Mouse (Mus musculus) gastrocnemius, adult 2 months (tissue): ENCODE results near the gene Nfib. TPM values are rescaled to one million over a fixed set of nuclear protein-coding genes. Genes with fewer than 3 reads are reported as not detected.

Experiments
- DNase-seq: peaks from one replicate; pipeline ENCODE4 v3.0.0; 2022
- H3K27ac ChIP-seq: fragments of 200-600 bp; 2 replicates; pipeline ENCODE4 v1.8.1; 2022; ENCODE audit warnings: mild to moderate bottlenecking
- H3K4me3 ChIP-seq: fragments of 200-600 bp; 2 replicates; pipeline ENCODE4 v1.8.1; 2022; ENCODE audit warnings: mild to moderate bottlenecking, moderate library complexity
- CTCF ChIP-seq: fragments of 200-600 bp; IDR thresholded peaks from 2 replicates; pipeline ENCODE4 v1.8.1; 2022; ENCODE audit warnings: antibody characterized with exemption, mild to moderate bottlenecking, moderate library complexity
- intact Hi-C: fragments of 180-260 bp; cut with DNase I; formaldehyde crosslinking; loops from one replicate; pipeline ENCODE4 v1.15.1; 2025
- total RNA-seq, 2 experiments: library from RNA; stranded (reverse); gene quantifications; 2 replicates each; pipeline ENCODE4 v1.2.3; 2021

Gene Nfib
- total RNA-seq, 2 experiments from 2014 or later: 67.9 to 93.6 TPM

DNA sequence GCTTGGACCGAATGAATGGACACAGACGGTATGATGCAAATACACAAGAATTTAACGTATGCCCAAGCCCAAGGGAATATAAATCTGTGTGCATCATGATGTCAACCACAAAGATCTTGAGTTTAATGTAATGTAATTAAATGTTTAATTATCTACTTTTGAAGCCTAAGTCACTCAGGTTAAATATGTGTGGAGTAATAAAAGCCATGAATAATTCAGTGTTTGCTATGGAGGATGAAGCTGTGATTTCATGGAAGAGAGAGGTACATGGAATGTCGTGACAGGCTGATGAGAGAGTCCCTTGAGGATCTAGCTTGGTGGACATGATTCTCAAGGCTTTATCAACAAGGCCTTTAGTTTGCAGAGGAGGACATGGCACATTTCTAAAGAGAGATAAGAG, 67.9 kb downstream of the Nfib start:
- TF ChIP-seq CTCF: no peak
- intact Hi-C loops: no loop called here
- Histone ChIP-seq H3K27ac (no peak overlapping the region), H3K4me3 (no peak overlapping the region)
- DNase-seq: no peak

DNA sequence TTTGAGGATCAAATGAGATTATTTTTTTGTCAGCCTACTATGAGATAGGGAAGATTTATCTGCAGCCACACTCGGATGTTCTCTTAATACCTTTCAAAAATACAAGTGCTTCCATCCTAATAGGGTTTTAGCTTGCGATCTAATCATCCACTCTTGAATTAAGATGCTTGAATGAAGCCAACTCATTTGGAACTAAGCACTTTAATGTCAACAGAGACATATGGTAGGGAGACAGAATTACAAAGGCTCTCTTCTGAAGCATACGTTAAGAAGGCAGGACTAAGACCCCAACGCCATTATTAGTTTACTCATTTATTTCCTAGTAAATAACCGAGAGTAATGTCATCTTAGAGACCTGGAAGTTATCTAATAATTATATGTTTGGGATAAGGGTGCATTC, 68.9 kb downstream of the Nfib start:
- Histone ChIP-seq H3K4me3 (no peak overlapping the region), H3K27ac (no peak overlapping the region)
- no peak for DNase-seq
- intact Hi-C loops: no loop called here
- TF ChIP-seq CTCF: no peak

DNA sequence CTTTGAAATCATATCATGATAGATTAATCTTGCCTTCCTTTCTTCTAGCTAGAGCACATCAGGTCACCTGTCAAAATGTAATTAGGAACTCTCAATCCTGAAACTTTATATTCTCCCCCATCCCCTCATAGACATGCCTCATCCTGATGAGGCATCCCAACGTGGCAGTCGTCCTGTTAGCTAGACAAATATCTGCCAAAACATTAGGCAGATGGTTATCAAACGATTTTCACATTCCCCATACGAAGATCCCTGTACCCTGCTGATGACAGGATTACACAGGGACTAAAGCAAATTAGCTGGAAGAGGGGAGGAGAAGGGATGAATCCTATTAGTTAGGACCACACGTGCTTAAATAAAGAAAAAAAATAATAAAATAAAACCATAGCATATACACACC, 69.7 kb downstream of the Nfib start:
- H3K4me3 ChIP-seq: no peak overlapping the region
- intact Hi-C loops: no loop called here
- no peak for TF ChIP-seq CTCF
- no peak overlapping the region for H3K27ac ChIP-seq
- DNase-seq: no peak

DNA sequence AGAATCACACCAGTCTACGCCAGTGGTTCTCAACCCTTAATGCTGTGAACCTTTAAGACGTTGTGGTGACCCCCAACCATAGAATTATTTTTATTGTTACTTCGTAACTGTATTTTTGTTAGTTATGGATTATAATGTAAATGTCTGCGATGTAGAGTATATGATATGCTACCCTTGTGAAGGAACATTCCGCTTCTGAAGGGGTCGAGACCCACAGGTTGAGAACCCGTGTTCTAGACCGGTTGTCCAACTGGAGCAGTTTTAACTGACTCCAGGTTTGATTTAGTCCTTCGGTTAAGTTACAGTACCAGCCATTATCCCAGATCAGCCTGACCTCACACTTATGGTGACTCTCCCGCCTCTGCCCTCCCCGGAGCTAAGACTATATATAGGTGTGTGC, 70.4 kb downstream of the Nfib start:
- intact Hi-C loops: no loop called here

DNA sequence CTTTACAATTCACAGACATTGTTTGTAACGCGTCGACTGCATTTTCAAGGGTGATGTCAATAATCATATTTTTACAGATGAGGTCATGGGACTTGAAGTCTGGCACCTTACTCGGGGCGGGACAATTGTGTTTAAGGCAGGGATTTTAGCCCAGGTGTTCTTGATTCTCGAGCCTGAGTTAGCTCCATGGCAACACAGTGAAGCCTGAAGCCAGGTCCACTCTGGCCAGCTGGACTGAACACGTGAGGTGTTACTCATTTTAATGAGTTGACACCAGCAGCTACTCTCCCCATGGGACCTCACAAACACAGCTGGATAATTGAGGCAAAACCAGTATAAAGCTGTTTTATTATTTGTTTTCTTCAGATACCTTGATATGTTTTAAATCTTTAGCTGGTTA, 71.2 kb downstream of the Nfib start:
- no peak for TF ChIP-seq CTCF
- intact Hi-C loops: no loop called here
- DNase-seq: no peak
- no peak overlapping the region for H3K4me3 ChIP-seq
- no peak overlapping the region for H3K27ac ChIP-seq

More for the DNA sequence above, 70.4 kb downstream of the Nfib start:
- no peak for TF ChIP-seq CTCF
- no peak for DNase-seq
- Histone ChIP-seq H3K4me3 (no peak overlapping the region), H3K27ac (no peak overlapping the region)

DNA sequence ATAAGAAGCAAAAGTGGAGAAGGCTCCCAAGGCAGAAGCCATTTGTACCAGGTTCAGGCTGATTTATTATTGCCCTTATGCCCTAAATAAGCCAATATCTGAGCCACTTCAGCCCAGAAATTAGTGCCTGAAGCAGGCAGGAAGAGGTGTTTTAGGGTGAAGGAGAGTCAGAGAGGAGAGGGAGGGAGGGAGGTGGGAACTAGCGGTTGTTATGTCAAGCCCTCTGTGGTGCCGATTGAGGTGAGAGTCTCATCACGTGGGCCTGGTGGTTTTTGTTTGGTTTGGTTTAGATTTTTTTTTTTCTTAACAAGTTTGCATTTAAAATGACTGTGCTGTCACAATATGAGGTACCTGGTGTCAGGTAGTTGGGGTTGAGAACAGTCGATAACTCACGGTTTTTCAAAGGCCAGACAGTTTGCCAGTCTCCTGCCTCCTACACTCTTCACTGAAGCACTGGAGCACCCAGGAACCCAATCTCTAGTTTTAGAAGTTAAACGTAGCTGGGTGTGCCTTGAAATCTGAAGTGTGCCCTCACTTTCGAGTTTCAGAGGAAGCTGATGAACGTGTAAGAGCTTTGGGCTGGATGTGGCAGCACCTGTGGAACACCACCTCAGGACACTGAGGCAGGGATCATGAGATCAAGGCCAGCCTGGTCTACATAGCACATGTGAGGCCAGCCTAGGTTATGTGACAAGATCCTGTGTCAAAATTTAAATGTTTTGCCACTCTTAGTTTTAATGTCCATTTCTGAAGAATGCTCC, 81.1 kb downstream of the Nfib start:
- H3K27ac ChIP-seq: no peak overlapping the region
- no peak for TF ChIP-seq CTCF
- DNase-seq: no peak
- no peak overlapping the region for H3K4me3 ChIP-seq
- intact Hi-C loops: no loop called here

DNA sequence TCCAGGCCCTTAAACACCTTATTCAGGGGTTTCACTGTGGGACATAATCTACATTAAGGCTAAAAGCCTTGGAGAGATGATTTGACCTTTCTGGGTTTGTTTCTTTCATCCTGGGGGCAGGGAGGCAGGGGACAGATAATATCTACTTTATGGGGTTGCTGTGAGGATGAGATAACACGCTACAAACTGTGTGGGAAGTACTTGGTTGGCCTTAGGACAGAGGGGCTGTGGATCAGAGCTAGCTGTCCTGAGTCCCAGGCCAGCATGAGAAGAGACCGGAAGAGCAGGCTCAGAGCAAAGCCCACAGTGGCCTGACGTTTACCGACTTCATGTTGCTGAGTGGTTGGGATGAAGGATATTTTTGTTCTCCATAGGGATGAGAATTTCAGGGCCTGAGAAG, 81.7 kb downstream of the Nfib start:
- Histone ChIP-seq H3K4me3 (no peak overlapping the region), H3K27ac (no peak overlapping the region)
- intact Hi-C loops: no loop called here
- no peak for TF ChIP-seq CTCF
- no peak for DNase-seq

DNA sequence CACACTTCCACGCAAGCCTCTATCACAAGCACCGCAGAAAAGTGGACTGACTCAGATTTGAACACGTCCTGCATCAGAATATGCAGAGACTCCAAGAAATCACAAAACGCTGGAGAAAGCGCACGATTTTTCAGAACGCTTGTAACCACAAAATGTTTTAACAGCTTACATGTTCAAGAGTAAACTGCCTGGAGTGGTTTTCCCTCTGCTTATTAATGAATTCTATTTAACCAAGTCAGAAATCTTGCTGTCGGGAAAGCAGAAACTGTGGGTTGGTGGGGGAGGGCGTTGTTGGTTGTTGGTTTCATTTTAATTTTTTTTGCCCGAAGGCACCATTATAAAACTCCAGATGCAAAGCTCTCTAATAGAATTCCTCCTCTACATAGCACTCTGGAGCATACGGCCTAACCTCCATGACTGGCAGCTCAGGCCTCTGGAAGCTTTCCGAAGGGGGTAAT, 82.4 kb downstream of the Nfib start:
- no peak overlapping the region for H3K27ac ChIP-seq
- DNase-seq: no peak
- intact Hi-C loops: no loop called here
- H3K4me3 ChIP-seq: no peak overlapping the region
- no peak for TF ChIP-seq CTCF

DNA sequence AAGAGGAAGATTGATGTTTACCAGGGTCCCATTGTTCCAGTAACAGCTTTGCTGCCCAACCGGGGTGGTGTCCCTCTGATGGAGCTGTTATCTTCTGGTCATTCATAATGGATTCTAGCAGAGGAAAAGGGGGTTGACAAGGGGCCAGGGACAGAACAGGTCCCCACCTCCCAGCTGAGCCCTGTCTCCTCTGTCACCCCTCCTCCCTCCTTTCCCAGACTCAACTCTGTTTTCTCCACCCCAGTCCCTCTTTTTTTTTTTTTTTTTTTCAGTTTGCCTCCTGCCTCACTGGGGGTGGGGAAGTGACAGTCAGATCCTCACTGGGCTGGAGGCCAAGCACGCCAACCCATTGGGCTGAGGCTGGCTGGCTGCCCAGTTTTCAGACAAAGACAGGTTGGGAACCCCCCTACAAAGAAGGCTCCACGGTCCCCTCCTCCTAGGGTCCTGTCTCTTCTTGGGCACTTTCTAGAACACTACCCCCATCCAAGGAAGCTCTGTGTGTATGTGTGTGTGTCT, 83.2 kb downstream of the Nfib start:
- no peak overlapping the region for H3K27ac ChIP-seq
- TF ChIP-seq CTCF: no peak
- intact Hi-C loops: no loop called here
- no peak for DNase-seq
- H3K4me3 ChIP-seq: no peak overlapping the region

DNA sequence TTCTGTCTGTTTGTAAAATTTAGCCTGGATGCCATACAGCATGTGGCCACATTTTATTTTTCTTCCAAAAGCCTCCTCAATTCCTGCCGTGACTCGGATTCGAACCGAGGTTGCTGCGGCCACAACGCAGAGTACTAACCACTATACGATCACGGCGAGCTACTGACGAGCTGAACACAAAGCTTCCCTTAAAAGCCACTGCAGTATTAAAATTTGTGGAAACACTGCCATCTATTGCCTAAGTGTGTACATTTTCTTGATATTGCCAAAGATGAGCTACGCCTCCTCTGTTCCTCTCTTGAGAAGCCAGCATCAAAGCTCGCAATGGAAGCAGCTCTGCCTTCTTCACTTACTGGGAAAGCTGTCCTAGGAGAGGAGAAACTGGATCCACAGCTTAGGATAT, 86.0 kb downstream of the Nfib start:
- intact Hi-C loops: loop anchor here (10.0 kb wide), 1 partner anchor 1125 kb away; no protein-coding TSS in a partner anchor
- H3K27ac ChIP-seq: no peak overlapping the region
- DNase-seq: no peak
- TF ChIP-seq CTCF: peak; percentile 37
- H3K4me3 ChIP-seq: no peak overlapping the region

DNA sequence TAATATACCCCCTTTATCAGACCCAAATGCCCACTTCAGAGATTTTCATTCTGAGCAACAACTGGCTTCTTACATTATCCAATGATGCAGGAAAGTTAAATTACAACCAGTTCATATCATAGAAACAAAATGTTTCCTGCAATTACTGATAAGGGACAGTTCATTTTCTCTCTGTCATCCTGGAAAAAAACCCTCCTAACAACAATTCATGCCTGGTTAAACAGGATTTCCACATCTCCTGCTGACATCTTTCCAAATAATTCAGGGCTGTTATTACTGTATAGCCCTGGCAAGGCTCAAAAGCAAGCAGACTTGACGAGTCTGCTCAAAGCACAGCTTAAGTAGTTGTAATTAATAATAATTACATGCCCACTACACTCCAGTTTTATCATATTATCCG, 86.5 kb downstream of the Nfib start:
- intact Hi-C loops: loop anchor here (10.0 kb wide), 1 partner anchor 1124 kb away; no protein-coding TSS in a partner anchor
- TF ChIP-seq CTCF: no peak
- Histone ChIP-seq H3K27ac (no peak overlapping the region), H3K4me3 (no peak overlapping the region)
- DNase-seq: no peak

DNA sequence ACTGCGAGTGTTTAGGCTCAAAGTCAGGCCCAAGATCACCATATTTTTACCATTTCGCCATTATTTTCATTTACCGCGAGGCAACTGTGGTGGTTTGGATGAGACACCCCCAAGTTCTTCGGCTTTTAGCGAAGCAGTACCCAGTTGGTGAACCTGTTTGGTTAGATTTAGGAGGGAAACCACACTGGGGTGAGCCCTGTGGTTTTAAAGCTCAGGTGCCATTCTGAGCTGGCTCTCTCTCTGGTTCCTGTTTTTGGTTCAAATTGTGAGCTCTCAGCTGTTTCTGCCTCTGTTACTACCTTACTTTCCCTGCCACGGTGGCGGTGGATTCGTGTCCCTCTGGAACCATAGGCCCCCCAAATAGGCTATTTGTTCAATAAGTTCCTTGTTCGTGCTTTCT, 88.3 kb downstream of the Nfib start:
- DNase-seq: no peak
- no peak for TF ChIP-seq CTCF
- no peak overlapping the region for H3K27ac ChIP-seq
- intact Hi-C loops: loop anchor here (10.0 kb wide), 1 partner anchor 1122 kb away; no protein-coding TSS in a partner anchor
- no peak overlapping the region for H3K4me3 ChIP-seq

DNA sequence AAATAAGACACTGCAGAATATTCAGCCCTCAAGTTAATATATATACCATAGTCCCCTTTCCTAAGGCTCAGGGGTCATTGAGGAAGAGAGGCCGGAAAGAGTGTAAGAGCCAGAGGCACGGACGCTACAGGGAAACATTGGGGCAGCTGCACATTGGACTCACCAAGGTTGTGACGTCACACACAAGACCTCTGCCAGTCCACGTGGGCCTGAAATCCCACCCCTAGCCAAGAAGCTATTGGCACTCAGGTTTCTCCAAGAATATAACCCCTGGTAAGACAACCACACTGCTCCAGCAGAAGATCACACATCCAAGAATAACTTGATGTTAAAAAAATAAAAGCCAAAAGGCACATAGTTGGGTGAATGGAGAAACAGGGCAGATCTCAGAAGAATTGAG, 89.8 kb downstream of the Nfib start:
- Histone ChIP-seq H3K27ac (peak overlapping the region; percentile 79), H3K4me3 (no peak overlapping the region)
- intact Hi-C loops: loop anchor here (10.0 kb wide), 1 partner anchor 1121 kb away; no protein-coding TSS in a partner anchor
- TF ChIP-seq CTCF: no peak
- DNase-seq: peak; percentile 84

DNA sequence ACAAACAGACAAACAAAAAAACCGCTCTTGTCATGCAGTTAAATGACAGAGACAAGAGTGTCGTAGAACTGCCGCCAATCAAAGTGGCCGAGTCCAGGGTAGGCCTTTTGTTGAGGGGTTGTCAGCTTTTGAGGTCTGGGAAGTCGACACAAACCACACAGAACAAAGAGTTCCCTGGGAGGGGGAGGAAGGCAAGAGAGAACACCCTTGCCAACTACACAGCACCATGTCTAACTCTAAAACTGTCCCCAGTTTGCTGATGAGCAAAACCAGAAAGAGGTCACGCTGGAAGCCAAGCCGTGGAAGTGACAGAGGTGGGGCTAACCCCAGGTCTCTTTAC, 91.1 kb downstream of the Nfib start:
- TF ChIP-seq CTCF: no peak
- Histone ChIP-seq H3K4me3 (no peak overlapping the region), H3K27ac (peak overlapping the region; percentile 79)
- intact Hi-C loops: loop anchor here (5.0 to 10.0 kb wide), 2 partner anchors 107 to 1120 kb away; no protein-coding TSS in a partner anchor
- DNase-seq: peak; percentile 23
